Mouse (Mus musculus): Measurements from ENCODE around the gene Sostdc1. TPM values are rescaled to one million over a fixed set of nuclear protein-coding genes. Genes with fewer than 3 reads are reported as not detected.

Gene Sostdc1
- 0.18 and 0.71 TPM in 2 replicates for polyA plus RNA-seq (2012; rRNA removed; ENCODE audit: low replicate concordance)

DNA sequence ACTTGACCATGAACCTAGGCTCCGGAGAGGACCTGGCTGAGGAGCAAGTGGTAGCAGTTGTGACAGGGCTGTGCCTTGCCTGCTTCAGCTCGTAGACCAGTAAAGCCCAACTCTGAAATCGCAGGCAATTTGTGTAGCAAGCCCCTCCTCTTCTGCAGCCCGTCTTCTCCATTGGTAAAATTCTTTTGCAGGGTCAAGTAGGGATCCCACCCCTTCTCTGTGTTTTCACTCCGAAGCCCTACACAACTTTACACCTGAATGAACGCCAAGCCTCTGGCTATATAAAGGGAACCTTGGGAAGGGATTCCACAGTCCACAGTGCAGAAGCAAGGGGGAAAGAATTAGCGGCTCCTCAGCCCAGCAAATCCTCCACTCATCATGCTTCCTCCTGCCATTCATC is at the start of gene Sostdc1:
Sostdc1 (plus strand) TSS at position 224 of the 400 bp plus-strand sequence.

Other genes starting within 250 kb of the Sostdc1 start
- 3.8 and 3.9 TPM in 2 replicates for gene Ankmy2, start 157.0 kb upstream of the Sostdc1 start, polyA plus RNA-seq (2012; rRNA removed; ENCODE audit: low replicate concordance)
- gene Bzw2, start 156.1 kb upstream of the Sostdc1 start, polyA plus RNA-seq (2012; rRNA removed; ENCODE audit: low replicate concordance): 3.0 and 4.5 TPM in 2 replicates
- gene Lrrc72, start 60.7 kb upstream of the Sostdc1 start, polyA plus RNA-seq (2012; rRNA removed; ENCODE audit: low replicate concordance): not detected in 2 replicates
- gene Ispd, start 67.3 kb downstream of the Sostdc1 start, polyA plus RNA-seq (2012; rRNA removed; ENCODE audit: low replicate concordance): 0.46 and 0.85 TPM in 2 replicates
- 0.74 and 1.6 TPM in 2 replicates for gene D630036H23Rik, start 68.0 kb downstream of the Sostdc1 start, polyA plus RNA-seq (2012; rRNA removed; ENCODE audit: low replicate concordance)

Data from duodenum, adult 2 months (tissue).